Mouse (Mus musculus): ENCODE data around the gene Olfr523.

GRCm38 (mm10) chr7:140190435-140190834 is 17.4 kb downstream of the Olfr523 start:
- TF ChIP-seq GATA1 (IDR thresholded peaks at IDR 0.05; ENCODE audit: borderline replicate concordance, low read length), result no peak
- TF ChIP-seq CTCF (IDR thresholded peaks at IDR 0.05; ENCODE audit: low read depth, low read length), result no peak
- no peak for TF ChIP-seq GATA2 (IDR thresholded peaks at IDR 0.05; ENCODE audit: borderline replicate concordance, low read depth, low read length)
